Mouse (Mus musculus): ENCODE data around the gene P4ha2. TPM values are rescaled to one million over a fixed set of nuclear protein-coding genes. Genes with fewer than 3 reads are reported as not detected.
"Not testable (repeated sequence)": the region's sequence is repeated elsewhere in the genome, so short reads cannot be mapped to it uniquely, and the experiment has no call there.

Gene P4ha2
- polyA plus RNA-seq, 1 experiment from 2014 or later, result 10.0 TPM

DNA sequence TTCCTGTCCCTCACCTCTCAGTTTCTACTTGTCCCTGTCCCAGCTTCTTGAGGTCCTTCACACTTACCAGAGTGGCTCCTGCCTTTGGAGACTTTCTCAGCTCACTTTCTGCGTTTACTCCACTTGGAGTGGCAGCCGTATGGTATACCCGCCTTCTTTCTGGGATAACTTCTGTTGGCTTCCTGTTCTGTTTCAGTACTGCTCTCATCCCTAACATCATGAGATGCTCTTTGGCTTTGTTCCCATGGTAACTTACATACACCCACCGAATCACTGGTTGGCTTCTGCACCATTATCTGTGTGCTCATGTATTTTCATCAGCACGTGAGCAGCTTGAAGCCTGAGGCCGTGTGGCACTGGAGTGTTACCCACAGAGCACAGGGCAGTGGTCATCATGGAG, 30.8 kb downstream of the P4ha2 start:
- Histone ChIP-seq H3K36me3 (replicated peaks) (no peaks in the 10 kb centered on the region), H3K4me2 (no peak overlapping the region), H3K4me3 (no peak overlapping the region), H3K9ac (no peak overlapping the region), H3K9me3 (no peaks in the 10 kb centered on the region), H3K4me1 (peaks cover 8% of the 10 kb centered on the region), H3K27me3 (replicated peaks) (no peaks in the 10 kb centered on the region), H3K27ac (no peak overlapping the region)
- no peak for ATAC-seq (replicated peaks)
- 78% methylated on average over 6 of the region's 6 CpGs for WGBS

GRCm38 (mm10) chr11:54132290-54132689, 32.4 kb downstream of the P4ha2 start:
- H3K36me3 ChIP-seq (replicated peaks), result no peaks in the 10 kb centered on the region
- no peaks in the 10 kb centered on the region for H3K9me3 ChIP-seq
- H3K4me1 ChIP-seq, result no peaks in the 10 kb centered on the region; the same call in 1 of the 2 replicates
- H3K4me2 ChIP-seq, result no peak overlapping the region
- H3K27ac ChIP-seq, result no peak overlapping the region
- no peak for ATAC-seq (replicated peaks)
- H3K27me3 ChIP-seq (replicated peaks), result no peaks in the 10 kb centered on the region
- H3K4me3 ChIP-seq, result no peak overlapping the region
- no peak overlapping the region for H3K9ac ChIP-seq
- WGBS, result 89% methylated on average over 10 of the region's 10 CpGs

- H3K27me3 ChIP-seq (replicated peaks), result no peaks in the 10 kb centered on the region
- H3K4me2 ChIP-seq, result no peak overlapping the region
- no peak overlapping the region for H3K9ac ChIP-seq
- H3K9me3 ChIP-seq, result no peaks in the 10 kb centered on the region
- H3K4me1 ChIP-seq, result no peaks in the 10 kb centered on the region
- no peak overlapping the region for H3K4me3 ChIP-seq
- ATAC-seq (replicated peaks), result no peak
- 82% methylated on average over 6 of the region's 6 CpGs for WGBS
- no peak overlapping the region for H3K27ac ChIP-seq
- no peaks in the 10 kb centered on the region for H3K36me3 ChIP-seq (replicated peaks)
Observed at GRCm38 (mm10) chr11:54134905-54135304, 35.0 kb downstream of the P4ha2 start.

DNA sequence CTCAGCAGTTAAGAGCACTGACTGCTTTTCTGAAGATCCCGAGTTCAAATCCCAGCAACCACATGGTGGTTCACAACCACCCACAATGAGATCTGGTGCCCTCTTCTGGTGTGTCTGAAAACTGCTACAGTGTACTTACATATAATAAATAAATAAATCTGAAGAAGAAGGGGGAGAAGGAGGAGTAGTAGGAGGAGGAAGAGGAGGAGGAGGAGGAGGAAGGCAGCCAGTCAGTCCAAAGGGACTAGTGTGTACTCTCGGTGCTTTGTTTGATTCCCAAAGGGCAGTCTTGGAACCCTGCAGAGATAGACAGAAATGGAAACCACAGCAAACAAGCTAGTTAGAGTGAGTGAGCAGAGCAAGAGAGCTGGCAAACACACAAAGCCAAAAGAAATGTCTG, 40.3 kb downstream of the P4ha2 start:
- H3K4me1 ChIP-seq; H3K9ac ChIP-seq; H3K27me3 ChIP-seq (replicated peaks); H3K36me3 ChIP-seq (replicated peaks); H3K4me3 ChIP-seq; H3K9me3 ChIP-seq; ATAC-seq (replicated peaks); H3K27ac ChIP-seq; H3K4me2 ChIP-seq: not testable (repeated sequence)
- 41% methylated on average over 2 of the region's 2 CpGs for WGBS

GRCm38 (mm10) chr11:54141200-54141971, 41.5 kb downstream of the P4ha2 start:
- no peak overlapping the region for H3K4me3 ChIP-seq
- 88% methylated on average over 7 of the region's 7 CpGs for WGBS

DNA sequence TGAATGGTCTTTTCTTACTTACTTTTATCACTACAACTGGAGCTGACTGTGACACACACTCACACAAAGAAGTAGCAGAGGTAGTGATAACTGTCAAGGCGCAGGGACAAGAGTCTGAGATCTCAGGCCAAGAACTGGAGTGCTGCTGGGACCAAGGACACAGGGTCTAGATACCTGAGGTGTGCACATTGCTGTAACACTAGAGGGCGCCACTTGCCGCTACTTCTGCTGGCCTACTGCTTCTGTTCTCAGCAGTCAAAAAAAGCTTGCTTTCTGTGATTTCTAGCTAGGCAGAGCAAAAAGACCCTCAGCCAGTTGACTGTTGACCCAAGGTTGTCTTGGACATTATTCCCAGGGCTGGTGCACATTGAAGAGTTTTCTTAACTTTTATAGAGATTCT, 45.0 kb downstream of the P4ha2 start:
- Histone ChIP-seq H3K36me3 (replicated peaks) (no peaks in the 10 kb centered on the region), H3K4me2 (no peak overlapping the region), H3K9me3 (no peaks in the 10 kb centered on the region), H3K27me3 (replicated peaks) (no peaks in the 10 kb centered on the region), H3K4me1 (no peaks in the 10 kb centered on the region), H3K9ac (no peak overlapping the region), H3K4me3 (no peak overlapping the region), H3K27ac (no peak overlapping the region)
- ATAC-seq (replicated peaks), result no peak
- whole genome bisulfite sequencing, result 32% methylated on average over 3 of the region's 3 CpGs

More at GRCm38 (mm10) chr11:54141200-54141971, 41.5 kb downstream of the P4ha2 start:
- Histone ChIP-seq H3K9me3 (no peaks in the 10 kb centered on the region), H3K4me1 (no peaks in the 10 kb centered on the region), H3K27me3 (replicated peaks) (no peaks in the 10 kb centered on the region), H3K27ac (no peak overlapping the region), H3K36me3 (replicated peaks) (no peaks in the 10 kb centered on the region), H3K9ac (no peak overlapping the region), H3K4me2 (no peak overlapping the region)
- ATAC-seq (replicated peaks), result no peak

DNA sequence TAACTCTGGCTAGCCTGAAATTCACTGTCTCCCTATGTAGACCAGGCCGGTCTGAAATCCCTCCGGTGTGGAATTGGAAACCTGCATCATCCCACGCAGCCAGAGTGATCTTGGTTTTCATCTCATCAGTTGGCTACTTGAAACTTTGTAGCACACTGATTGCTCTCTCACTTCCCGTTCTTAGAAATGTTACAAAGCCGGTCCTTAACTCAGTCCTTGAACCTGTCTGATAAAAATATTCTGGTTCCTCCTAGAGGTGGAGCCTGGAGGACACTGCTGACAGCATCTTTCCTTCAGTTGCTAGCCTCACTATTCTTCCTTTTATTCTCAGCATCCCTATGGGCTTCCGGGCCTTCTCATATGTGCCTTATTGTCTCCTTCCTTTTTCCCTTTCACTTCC, 46.1 kb downstream of the P4ha2 start:
- H3K36me3 ChIP-seq (replicated peaks), result no peaks in the 10 kb centered on the region
- no peak overlapping the region for H3K4me3 ChIP-seq
- no peaks in the 10 kb centered on the region for H3K4me1 ChIP-seq
- H3K27me3 ChIP-seq (replicated peaks), result no peaks in the 10 kb centered on the region
- WGBS, result 78% methylated on average over 6 of the region's 6 CpGs
- no peak overlapping the region for H3K27ac ChIP-seq
- ATAC-seq (replicated peaks), result no peak
- no peaks in the 10 kb centered on the region for H3K9me3 ChIP-seq
- H3K4me2 ChIP-seq, result no peak overlapping the region
- no peak overlapping the region for H3K9ac ChIP-seq

DNA sequence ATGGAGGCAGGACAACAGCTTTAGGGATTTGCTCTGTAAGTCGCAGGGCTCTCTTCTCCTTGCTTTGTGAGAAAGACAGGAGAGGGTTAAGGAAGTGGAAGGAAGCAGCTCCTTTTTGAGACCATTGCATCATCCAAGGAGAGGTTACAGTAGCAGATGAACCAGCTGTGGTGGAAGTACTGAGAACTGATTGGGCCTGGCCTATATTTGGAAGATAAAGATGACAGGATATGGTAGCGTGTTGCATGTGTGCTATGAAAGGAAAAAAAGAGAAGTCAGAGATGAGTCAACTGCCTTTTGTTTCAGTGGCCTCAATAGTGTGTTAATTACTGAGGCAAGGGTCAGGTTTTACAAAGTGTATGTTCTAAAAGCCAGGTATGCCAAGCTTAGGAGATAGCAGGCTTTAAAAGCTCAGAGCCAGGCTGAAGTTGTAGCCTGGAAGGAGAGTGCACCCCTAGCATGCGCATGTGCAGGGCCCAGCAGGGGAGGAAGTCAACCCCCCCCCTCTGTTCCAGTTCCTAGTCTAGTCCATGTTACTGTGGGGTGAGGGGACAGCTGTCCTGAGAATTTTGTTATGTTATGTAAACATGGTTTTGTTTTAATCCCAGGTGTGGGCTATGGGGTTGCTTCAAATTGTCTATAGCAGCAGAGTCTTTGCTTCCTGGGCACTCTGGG, 50.0 kb downstream of the P4ha2 start:
- ATAC-seq (replicated peaks), result no peak
- no peaks in the 10 kb centered on the region for H3K4me1 ChIP-seq

DNA sequence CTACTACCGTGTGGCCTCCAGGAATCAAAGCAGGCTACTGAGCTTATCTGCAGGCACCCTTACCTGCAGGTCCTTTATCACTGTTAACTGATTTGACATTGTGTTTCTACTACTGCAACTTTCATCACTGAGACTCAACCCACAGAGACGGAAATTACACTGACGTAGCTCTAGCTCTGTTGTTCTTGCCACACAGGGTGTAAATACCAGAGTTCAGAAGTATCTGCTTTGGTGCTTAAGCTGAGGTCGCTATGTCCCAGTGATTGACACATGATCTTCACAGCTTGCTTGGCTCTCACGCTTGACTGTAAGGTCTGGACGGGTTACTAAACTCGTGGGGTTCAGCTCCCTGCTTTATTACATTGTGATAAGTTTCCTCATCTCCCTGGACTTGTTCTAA, 51.2 kb downstream of the P4ha2 start:
- no peak overlapping the region for H3K27ac ChIP-seq
- H3K9ac ChIP-seq, result no peak overlapping the region
- no peaks in the 10 kb centered on the region for H3K4me1 ChIP-seq
- no peaks in the 10 kb centered on the region for H3K36me3 ChIP-seq (replicated peaks)
- H3K9me3 ChIP-seq, result no peaks in the 10 kb centered on the region
- no peak for ATAC-seq (replicated peaks)
- H3K4me3 ChIP-seq, result no peak overlapping the region
- H3K27me3 ChIP-seq (replicated peaks), result no peaks in the 10 kb centered on the region
- H3K4me2 ChIP-seq, result no peak overlapping the region
- 68% methylated on average over 7 of the region's 7 CpGs for WGBS

More for the DNA sequence above, 50.0 kb downstream of the P4ha2 start:
- Histone ChIP-seq H3K9ac (no peak overlapping the region), H3K27ac (no peak overlapping the region), H3K9me3 (no peaks in the 10 kb centered on the region), H3K4me3 (no peak overlapping the region), H3K4me2 (no peak overlapping the region), H3K36me3 (replicated peaks) (no peaks in the 10 kb centered on the region), H3K27me3 (replicated peaks) (no peaks in the 10 kb centered on the region)
- WGBS, result 78% methylated on average over 3 of the region's 3 CpGs

- H3K4me1 ChIP-seq, result no peaks in the 10 kb centered on the region
- no peak for ATAC-seq (replicated peaks)
- 92% methylated on average over 3 of the region's 3 CpGs for WGBS
- no peak overlapping the region for H3K4me3 ChIP-seq
- no peak overlapping the region for H3K27ac ChIP-seq
- no peaks in the 10 kb centered on the region for H3K36me3 ChIP-seq (replicated peaks)
- H3K27me3 ChIP-seq (replicated peaks), result no peaks in the 10 kb centered on the region
- H3K9me3 ChIP-seq, result no peaks in the 10 kb centered on the region
- no peak overlapping the region for H3K9ac ChIP-seq
- H3K4me2 ChIP-seq, result no peak overlapping the region
Observed at GRCm38 (mm10) chr11:54152957-54153356, 53.1 kb downstream of the P4ha2 start.

- no peaks in the 10 kb centered on the region for H3K4me1 ChIP-seq
- ATAC-seq (replicated peaks), result no peak
- no peak overlapping the region for H3K4me3 ChIP-seq
- no peak overlapping the region for H3K9ac ChIP-seq
- H3K9me3 ChIP-seq, result no peaks in the 10 kb centered on the region
- H3K27ac ChIP-seq, result no peak overlapping the region
- H3K36me3 ChIP-seq (replicated peaks), result no peaks in the 10 kb centered on the region
- no peak overlapping the region for H3K4me2 ChIP-seq
- no peaks in the 10 kb centered on the region for H3K27me3 ChIP-seq (replicated peaks)
- WGBS, result 81% methylated on average over 6 of the region's 6 CpGs
Observed at GRCm38 (mm10) chr11:54155864-54156263, 56.0 kb downstream of the P4ha2 start.

DNA sequence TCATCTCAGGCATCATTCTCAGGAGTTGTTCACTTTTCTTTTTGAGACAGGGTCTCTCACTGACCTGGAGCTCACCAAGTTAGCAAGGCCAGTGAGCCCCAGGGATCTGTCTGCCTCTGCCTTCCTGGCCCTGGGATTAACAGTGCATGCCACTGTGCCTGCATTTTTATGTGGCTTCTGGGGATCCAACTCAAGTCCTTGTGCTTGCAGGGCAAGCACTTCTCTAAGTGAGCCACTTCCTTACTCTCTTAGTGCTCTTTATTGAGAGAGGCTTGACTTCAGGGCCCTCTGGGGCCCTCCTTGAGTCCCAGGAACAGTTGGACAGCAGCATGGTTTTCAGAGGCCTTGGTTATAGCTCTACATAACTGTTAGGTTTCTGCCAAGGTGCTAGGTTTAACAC, 56.6 kb downstream of the P4ha2 start:
- H3K9me3 ChIP-seq, result no peaks in the 10 kb centered on the region
- no peaks in the 10 kb centered on the region for H3K27me3 ChIP-seq (replicated peaks)
- H3K4me2 ChIP-seq, result no peak overlapping the region
- no peak overlapping the region for H3K27ac ChIP-seq
- no peak overlapping the region for H3K4me3 ChIP-seq
- no peak overlapping the region for H3K9ac ChIP-seq
- ATAC-seq (replicated peaks), result no peak
- H3K36me3 ChIP-seq (replicated peaks), result no peaks in the 10 kb centered on the region
- H3K4me1 ChIP-seq, result no peaks in the 10 kb centered on the region

DNA sequence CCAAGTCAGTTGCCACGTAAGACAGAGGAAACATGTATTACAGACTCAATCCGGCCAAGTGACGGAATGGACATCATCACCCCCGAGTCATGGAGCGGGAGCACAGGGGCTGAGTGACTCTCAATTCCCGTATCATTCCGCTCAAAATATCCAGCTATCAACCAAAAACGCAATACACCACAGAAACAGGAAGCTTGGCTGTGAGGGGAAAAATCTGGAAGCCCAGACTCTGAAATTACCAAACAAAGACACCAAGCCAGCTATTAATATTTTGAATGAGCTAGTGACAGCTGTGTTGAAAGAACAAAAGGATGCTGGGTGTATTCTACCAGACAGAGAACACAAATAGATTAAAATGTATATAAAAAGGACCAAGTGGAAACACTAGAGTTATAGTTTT, 57.7 kb downstream of the P4ha2 start:
- Histone ChIP-seq H3K36me3 (replicated peaks) (no peaks in the 10 kb centered on the region), H3K4me1 (no peaks in the 10 kb centered on the region), H3K4me2 (no peak overlapping the region), H3K9ac (no peak overlapping the region), H3K4me3 (no peak overlapping the region), H3K27ac (no peak overlapping the region), H3K27me3 (replicated peaks) (no peaks in the 10 kb centered on the region), H3K9me3 (no peaks in the 10 kb centered on the region)
- WGBS, result 92% methylated on average over 8 of the region's 8 CpGs
- no peak for ATAC-seq (replicated peaks)

All from midbrain, embryonic 15.5 days (tissue).